Mouse (Mus musculus) E14TG2a.4 (cell line): ENCODE data around the gene Ncapd3.

Source experiments
- H3K27me3 ChIP-seq: 2 replicates; pipeline ENCODE4 v1.6.1; 2014; ENCODE audit warnings: low read length, control low read depth; ENCODE audit not compliant: insufficient read depth
- H3K36me3 ChIP-seq: 2 replicates; pipeline ENCODE4 v1.6.1; 2014; ENCODE audit warnings: low read length, control low read depth; ENCODE audit not compliant: insufficient read depth
- H3K4me1 ChIP-seq: replicated peaks from 2 replicates; pipeline ENCODE4 v1.6.1; 2014; ENCODE audit warnings: low read depth, low read length, control low read depth
- H3K4me3 ChIP-seq: replicated peaks from 2 replicates; pipeline ENCODE4 v1.5.1; 2014; ENCODE audit warnings: mild to moderate bottlenecking, low read length
- H3K9me3 ChIP-seq: 2 replicates; pipeline ENCODE4 v1.6.1; 2014; ENCODE audit warnings: low read length, control low read depth
- CTCF ChIP-seq: conservative IDR thresholded peaks from 2 replicates; pipeline ENCODE4 v1.5.1; 2014; ENCODE audit warnings: low read length
- NANOG ChIP-seq: IDR thresholded peaks from 2 replicates; pipeline ENCODE4 v1.6.1; 2014; ENCODE audit warnings: borderline replicate concordance, low read length, mixed read lengths
- POU5F1 ChIP-seq: IDR thresholded peaks from 2 replicates; pipeline ENCODE4 v1.6.1; 2014; ENCODE audit warnings: low read length, borderline replicate concordance

The Ncapd3 gene

DNA sequence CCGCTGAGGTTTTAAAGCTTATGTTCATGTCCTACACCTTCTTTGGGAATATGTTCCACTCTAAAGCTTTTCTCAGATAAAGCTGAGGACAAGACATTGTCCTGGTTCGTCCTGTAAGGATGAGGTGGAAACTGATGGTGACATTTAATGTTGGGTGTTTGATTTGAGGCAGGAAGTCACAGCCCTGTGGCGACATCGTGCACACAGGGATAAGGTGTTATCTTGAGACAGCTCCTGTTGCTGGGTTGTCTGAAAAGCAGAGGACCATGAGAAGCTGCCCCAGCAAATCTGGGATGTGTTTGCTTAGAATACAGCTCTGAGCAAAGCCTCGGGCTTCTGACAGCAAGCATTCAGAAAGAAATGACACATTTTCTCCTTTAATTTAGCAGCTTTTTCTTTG lies 56.3 kb downstream of the Ncapd3 start:
- Histone ChIP-seq H3K27me3 (no peaks in the 10 kb centered on the region), H3K4me1 (no peaks in the 10 kb centered on the region), H3K36me3 (peaks cover 100% of the 10 kb centered on the region), H3K4me3 (no peak overlapping the region), H3K9me3 (no peaks in the 10 kb centered on the region)
- TF ChIP-seq CTCF (no peak), NANOG (no peak), POU5F1 (no peak)

DNA sequence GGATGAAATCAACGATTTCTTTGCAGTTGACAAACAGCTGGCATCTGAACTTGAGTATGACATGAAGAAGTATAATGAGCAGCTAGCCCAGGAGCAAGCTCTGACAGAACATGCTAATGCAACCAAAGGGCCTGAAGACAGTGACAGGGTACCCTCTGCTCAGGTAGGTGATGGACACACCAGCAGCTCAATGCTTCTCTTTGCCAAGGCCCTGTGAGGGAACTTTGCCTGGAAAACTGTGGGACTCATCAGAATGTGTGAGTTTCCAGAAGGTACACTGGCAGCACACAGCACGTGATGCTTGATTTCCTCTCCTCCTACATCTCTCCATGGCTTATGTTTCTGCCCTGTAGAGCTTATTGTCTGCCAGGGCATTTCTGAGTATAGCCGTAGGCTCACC lies 57.4 kb downstream of the Ncapd3 start:
- Histone ChIP-seq H3K4me3 (no peak overlapping the region), H3K27me3 (no peaks in the 10 kb centered on the region), H3K4me1 (no peaks in the 10 kb centered on the region), H3K9me3 (no peaks in the 10 kb centered on the region), H3K36me3 (peaks cover 100% of the 10 kb centered on the region)
- TF ChIP-seq POU5F1 (no peak), CTCF (no peak), NANOG (no peak)

DNA sequence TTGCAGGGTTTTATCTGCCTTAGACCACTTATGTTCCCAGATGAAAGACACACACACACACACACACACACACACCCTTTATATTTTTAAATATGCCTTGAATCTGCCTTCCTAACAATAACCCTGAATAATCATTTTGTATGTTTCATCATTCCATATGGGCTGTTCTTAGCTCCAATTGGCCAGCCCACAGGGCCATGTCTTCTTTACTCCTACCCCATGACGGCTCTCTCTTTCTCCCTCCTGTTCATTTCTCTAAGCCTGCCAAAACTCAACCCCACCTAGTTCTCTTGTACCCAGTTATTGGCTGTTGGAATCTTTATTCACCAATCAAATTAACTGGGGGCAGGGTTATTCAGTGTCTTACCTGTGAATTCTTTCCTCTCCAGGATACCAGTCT lies 60.2 kb downstream of the Ncapd3 start:
- no peak for TF ChIP-seq NANOG
- TF ChIP-seq POU5F1, result no peak
- no peak for TF ChIP-seq CTCF
- no peaks in the 10 kb centered on the region for H3K4me1 ChIP-seq
- peaks cover 98% of the 10 kb centered on the region for H3K36me3 ChIP-seq
- H3K27me3 ChIP-seq, result no peaks in the 10 kb centered on the region
- H3K9me3 ChIP-seq, result no peaks in the 10 kb centered on the region
- H3K4me3 ChIP-seq, result no peak overlapping the region

DNA sequence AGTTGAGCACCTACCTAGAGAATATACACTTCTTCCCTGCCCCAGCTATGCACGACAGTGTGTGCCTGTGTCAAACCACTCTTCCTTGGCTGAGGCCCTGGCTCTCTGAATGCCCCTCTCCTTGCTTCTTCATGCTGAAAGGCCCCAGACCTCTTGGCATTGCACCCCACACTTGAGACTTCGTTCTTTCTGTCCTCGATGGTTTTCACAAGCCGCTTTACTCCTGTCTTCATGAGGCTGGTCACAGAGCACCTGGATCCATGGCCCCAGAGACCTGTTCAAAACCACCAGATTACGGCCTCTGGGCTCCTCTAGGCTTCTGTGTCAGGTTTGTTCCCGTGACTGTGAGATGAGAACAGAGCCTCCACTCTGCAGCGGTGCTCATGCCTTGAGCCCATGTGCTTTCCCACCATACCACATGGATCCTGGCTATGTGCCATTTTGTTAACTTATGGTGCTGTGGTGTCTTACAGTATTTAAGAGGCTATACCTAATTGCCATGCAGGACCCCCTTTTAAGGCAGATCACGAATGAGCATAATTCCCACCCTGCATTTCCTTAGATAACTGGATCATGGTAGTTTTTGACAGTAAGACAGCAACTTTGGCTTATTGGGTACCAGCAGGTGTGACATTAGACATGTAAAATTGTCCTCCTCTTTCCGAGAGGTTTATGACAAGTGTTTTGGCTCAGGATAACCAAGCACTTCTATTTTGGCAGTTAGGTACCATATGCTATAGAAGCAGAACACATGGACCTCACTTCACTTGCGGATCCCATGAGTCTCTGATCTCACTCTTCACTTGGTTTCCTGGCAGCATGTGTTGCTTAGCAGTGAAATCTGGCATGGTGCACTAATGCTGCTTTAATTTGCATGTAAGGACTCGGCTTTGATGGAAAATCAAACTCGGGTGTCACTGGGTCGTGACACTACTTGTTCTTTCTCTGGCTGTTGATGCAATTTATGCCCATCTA lies 61.1 kb downstream of the Ncapd3 start:
- H3K4me1 ChIP-seq, result no peaks in the 10 kb centered on the region
- no peaks in the 10 kb centered on the region for H3K27me3 ChIP-seq
- TF ChIP-seq NANOG (no peak), CTCF (no peak), POU5F1 (no peak)
- H3K4me3 ChIP-seq, result no peak overlapping the region
- H3K36me3 ChIP-seq, result peaks cover 98% of the 10 kb centered on the region
- no peaks in the 10 kb centered on the region for H3K9me3 ChIP-seq

DNA sequence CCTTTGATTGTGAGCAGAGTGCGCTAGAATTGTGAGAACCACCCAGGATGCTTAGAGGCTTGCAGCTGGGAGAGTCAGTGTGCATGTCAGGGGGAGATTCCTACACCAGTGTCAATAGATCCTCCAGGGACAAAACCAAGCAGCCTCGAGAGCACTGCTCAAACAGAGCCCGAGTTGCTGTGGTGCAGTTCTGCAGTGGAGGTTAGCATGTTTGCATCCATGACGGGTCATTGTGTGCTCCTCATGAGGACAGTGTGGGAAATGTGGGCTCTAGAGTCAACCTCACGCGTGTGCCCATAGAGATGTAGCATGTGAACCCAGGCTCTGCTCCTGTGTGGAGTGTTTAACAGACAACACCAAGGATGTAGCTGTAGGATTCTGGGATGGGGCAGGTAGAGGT lies 62.9 kb downstream of the Ncapd3 start:
- H3K4me3 ChIP-seq, result no peak overlapping the region
- H3K36me3 ChIP-seq, result peaks cover 95% of the 10 kb centered on the region

DNA sequence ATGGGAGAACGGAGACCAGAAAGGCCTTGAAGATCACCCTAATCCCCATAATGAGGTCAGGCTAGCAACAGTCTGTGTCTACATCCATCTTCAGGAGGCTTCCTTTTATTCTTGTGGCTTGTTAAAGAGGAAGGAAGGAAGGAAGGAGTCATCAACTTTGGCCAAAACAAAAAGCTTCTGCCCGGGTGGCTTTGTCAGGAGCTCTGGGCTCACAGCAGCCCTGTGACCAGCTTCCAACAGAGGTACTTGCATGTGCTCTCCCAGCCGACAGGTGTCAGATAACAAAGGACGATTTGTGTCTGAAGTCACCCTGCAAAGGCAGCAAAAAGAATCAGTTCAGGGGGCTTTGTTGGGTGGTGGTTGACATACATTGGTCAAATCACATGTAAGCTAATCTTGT lies 68.1 kb downstream of the Ncapd3 start:
- Histone ChIP-seq H3K36me3 (peaks cover 87% of the 10 kb centered on the region), H3K4me3 (no peak overlapping the region), H3K27me3 (no peaks in the 10 kb centered on the region), H3K9me3 (no peaks in the 10 kb centered on the region), H3K4me1 (peaks cover 5% of the 10 kb centered on the region; the same call in 1 of the 2 replicates)
- TF ChIP-seq POU5F1, result no peak
- TF ChIP-seq NANOG, result no peak
- no peak; the same call in 1 of the 2 replicates for TF ChIP-seq CTCF

More for the DNA sequence above, 62.9 kb downstream of the Ncapd3 start:
- Histone ChIP-seq H3K27me3 (no peaks in the 10 kb centered on the region), H3K9me3 (no peaks in the 10 kb centered on the region), H3K4me1 (peaks cover 2% of the 10 kb centered on the region; the same call in 1 of the 2 replicates)
- TF ChIP-seq CTCF, result no peak
- TF ChIP-seq NANOG, result no peak
- TF ChIP-seq POU5F1, result no peak

DNA sequence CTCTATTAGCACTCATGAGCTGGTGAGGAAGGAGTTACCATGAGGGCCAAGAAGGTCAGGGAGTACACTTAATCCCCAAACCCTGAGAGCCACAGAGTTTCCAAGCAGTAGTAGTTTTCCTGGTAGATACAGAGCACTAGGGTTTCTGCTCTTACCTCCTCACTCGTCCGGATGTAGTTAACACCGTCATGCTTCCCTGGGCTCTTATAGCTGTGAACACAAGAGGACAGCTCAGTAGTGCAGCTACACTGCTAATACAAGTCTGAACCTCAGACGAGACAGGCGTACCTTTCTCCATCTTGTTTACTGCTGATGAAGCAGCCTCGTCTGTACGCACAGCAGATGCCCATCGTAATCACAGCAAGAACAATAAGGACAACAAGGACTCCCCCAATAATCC lies 68.6 kb downstream of the Ncapd3 start:
- peaks cover 5% of the 10 kb centered on the region; the same call in 1 of the 2 replicates for H3K4me1 ChIP-seq
- TF ChIP-seq CTCF (no peak), POU5F1 (no peak), NANOG (no peak)
- no peaks in the 10 kb centered on the region for H3K9me3 ChIP-seq
- no peaks in the 10 kb centered on the region for H3K27me3 ChIP-seq
- peaks cover 82% of the 10 kb centered on the region for H3K36me3 ChIP-seq
- H3K4me3 ChIP-seq, result no peak overlapping the region

DNA sequence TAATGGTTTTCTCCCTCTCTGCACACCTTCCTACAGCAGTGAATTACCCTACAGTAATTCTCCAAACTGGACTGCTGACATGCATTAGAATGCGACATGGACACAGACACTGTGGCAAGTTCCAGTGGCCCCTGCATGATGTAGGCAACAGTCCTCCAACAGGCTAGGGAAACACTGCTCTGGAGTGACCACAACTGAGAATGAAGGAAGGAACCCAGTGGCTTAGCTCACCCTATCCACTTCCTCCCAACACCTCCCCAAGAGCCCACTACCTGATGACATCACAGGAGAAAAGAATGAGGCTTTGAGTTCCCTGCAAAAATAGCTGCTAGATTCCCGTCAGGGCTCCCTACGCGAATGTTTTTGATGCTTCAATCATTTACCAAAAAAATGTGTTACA lies 69.5 kb downstream of the Ncapd3 start:
- H3K4me3 ChIP-seq, result no peak overlapping the region
- no peaks in the 10 kb centered on the region for H3K27me3 ChIP-seq
- peaks cover 6% of the 10 kb centered on the region; the same call in 1 of the 2 replicates for H3K4me1 ChIP-seq
- TF ChIP-seq POU5F1 (no peak), NANOG (no peak), CTCF (no peak)
- peaks cover 74% of the 10 kb centered on the region for H3K36me3 ChIP-seq
- H3K9me3 ChIP-seq, result no peaks in the 10 kb centered on the region
